Mouse (Mus musculus) myocyte (in vitro differentiated cells): Measurements from ENCODE around the gene Gmds. TPM values are rescaled to one million over a fixed set of nuclear protein-coding genes. Genes with fewer than 3 reads are reported as not detected.

Source experiments
- H3K27me3 ChIP-seq: one replicate; pipeline ENCODE4 v1.6.1; 2011; ENCODE audit not compliant: control insufficient read depth, insufficient read depth, insufficient read length
- H3K36me3 ChIP-seq: one replicate; pipeline ENCODE4 v1.6.1; 2011; ENCODE audit not compliant: control insufficient read depth, insufficient read depth
- H3K4me2 ChIP-seq: one replicate; pipeline ENCODE4 v1.6.1; 2011; ENCODE audit warnings: low read depth, control low read depth
- H3K4me3 ChIP-seq: one replicate; pipeline ENCODE4 v1.5.1; 2011; ENCODE audit warnings: mild to moderate bottlenecking, control low read depth, moderate library complexity
- H3K79me2 ChIP-seq: one replicate; pipeline ENCODE4 v1.6.1; 2011; ENCODE audit not compliant: control insufficient read depth, insufficient read depth
- H3ac ChIP-seq: one replicate; pipeline ENCODE4 v1.6.1; 2011; ENCODE audit not compliant: control insufficient read depth, insufficient read length
- CEBPB ChIP-seq: IDR thresholded peaks from 2 replicates; pipeline ENCODE4 v1.6.1; 2011; ENCODE audit warnings: mild to moderate bottlenecking, moderate library complexity; ENCODE audit not compliant: poor library complexity, insufficient read depth, severe bottlenecking
- E2F4 ChIP-seq: IDR thresholded peaks from one replicate; pipeline ENCODE4 v1.6.1; 2011; ENCODE audit warnings: mild to moderate bottlenecking, control low read depth, moderate library complexity; ENCODE audit not compliant: insufficient read depth
- MAX ChIP-seq: IDR thresholded peaks from one replicate; pipeline ENCODE4 v1.6.1; 2011; ENCODE audit warnings: low read depth, mild to moderate bottlenecking, control low read depth
- MYOD1 ChIP-seq, 3 experiments: IDR thresholded peaks; one replicate each; pipeline ENCODE4 v1.6.1; 2011; ENCODE audit warnings: control low read depth in 2 of 3, low read depth in 2 of 3, mild to moderate bottlenecking in 2 of 3, moderate library complexity in 1 of 3; ENCODE audit not compliant: insufficient read length in 2 of 3, control insufficient read depth in 1 of 3
- MYOG ChIP-seq, 3 experiments: IDR thresholded peaks; one replicate each; pipeline ENCODE4 v1.6.1; 2011; ENCODE audit warnings: control low read depth in 2 of 3, low read depth in 2 of 3, mild to moderate bottlenecking in 2 of 3; ENCODE audit not compliant: insufficient read length in 2 of 3, control insufficient read depth in 1 of 3, insufficient read depth in 1 of 3
- POLR2A ChIP-seq: IDR thresholded peaks from one replicate; pipeline ENCODE4 v1.6.1; 2011; ENCODE audit warnings: low read depth, mild to moderate bottlenecking, control low read depth, moderate library complexity; ENCODE audit not compliant: insufficient read length
- POLR2AphosphoS2 ChIP-seq: IDR thresholded peaks from one replicate; pipeline ENCODE4 v1.6.1; 2011; ENCODE audit warnings: low read depth, control low read depth; ENCODE audit not compliant: insufficient read length
- REST ChIP-seq: IDR thresholded peaks from one replicate; pipeline ENCODE4 v1.6.1; 2011; ENCODE audit warnings: mild to moderate bottlenecking, control low read depth, moderate library complexity; ENCODE audit not compliant: insufficient read depth, insufficient read length
- SRF ChIP-seq: IDR thresholded peaks from one replicate; pipeline ENCODE4 v1.6.1; 2011; ENCODE audit warnings: low read depth; ENCODE audit not compliant: control insufficient read depth, insufficient read length
- TCF12 ChIP-seq: IDR thresholded peaks from one replicate; pipeline ENCODE4 v1.6.1; 2011; ENCODE audit warnings: mild to moderate bottlenecking, control low read depth; ENCODE audit not compliant: poor library complexity, insufficient read depth, severe bottlenecking
- TCF3 ChIP-seq: IDR thresholded peaks from one replicate; pipeline ENCODE4 v1.6.1; 2011; ENCODE audit warnings: low read depth, control low read depth; ENCODE audit not compliant: insufficient read length
- USF1 ChIP-seq: IDR thresholded peaks from one replicate; pipeline ENCODE4 v1.6.1; 2011; ENCODE audit warnings: low read depth, mild to moderate bottlenecking, control low read depth, moderate library complexity
- polyA plus RNA-seq: library from polyadenylated mRNA; unstranded; fragments of >200 nt; fragmentation: generic; extraction: Trizol; gene quantifications from one replicate; pipeline ENCODE4 v1.2.1, GENCODE M21; 2012; ENCODE audit warnings: missing spikeins

Gene Gmds
- polyA plus RNA-seq, 1 experiment: 13.1 TPM

- no peak overlapping the region for H3ac ChIP-seq
- no peak for TF ChIP-seq POLR2AphosphoS2
- TF ChIP-seq TCF12: no peak
- no peak for TF ChIP-seq POLR2A
- TF ChIP-seq CEBPB: no peak
- no peak for TF ChIP-seq REST
- TF ChIP-seq MYOG (IDR thresholded peaks at IDR 0.05; ENCODE audit: control insufficient read depth in 1 of 3, insufficient read depth in 1 of 3, insufficient read length in 2 of 3, low read depth in 2 of 3): no peak
- no peak for TF ChIP-seq MYOD1 (IDR thresholded peaks at IDR 0.05; ENCODE audit: control insufficient read depth in 1 of 3, insufficient read length in 2 of 3, low read depth in 2 of 3)
- no peak for TF ChIP-seq USF1
- TF ChIP-seq MAX: no peak
- no peak for TF ChIP-seq E2F4
- TF ChIP-seq TCF3: no peak
- no peak for TF ChIP-seq SRF
- no peaks in the 10 kb centered on the region for H3K36me3 ChIP-seq
- no peak overlapping the region for H3K4me3 ChIP-seq
- no peaks in the 10 kb centered on the region for H3K79me2 ChIP-seq
- H3K27me3 ChIP-seq: no peaks in the 10 kb centered on the region
- no peak overlapping the region for H3K4me2 ChIP-seq
These were observed 444.0 kb downstream of the Gmds start for GRCm38 (mm10) chr13:31894511-31894910.

GRCm38 (mm10) chr13:31892913-31893514 is 445.5 kb downstream of the Gmds start:
- TF ChIP-seq TCF3: no peak
- TF ChIP-seq TCF12: no peak
- TF ChIP-seq CEBPB: no peak
- TF ChIP-seq USF1: no peak
- no peak for TF ChIP-seq E2F4
- H3K4me3 ChIP-seq: no peak overlapping the region

GRCm38 (mm10) chr13:31888500-31888899 is 450.0 kb downstream of the Gmds start:
- no peaks in the 10 kb centered on the region for H3K79me2 ChIP-seq

More at GRCm38 (mm10) chr13:31892913-31893514, 445.5 kb downstream of the Gmds start:
- H3ac ChIP-seq: no peak overlapping the region
- H3K27me3 ChIP-seq: no peaks in the 10 kb centered on the region
- H3K36me3 ChIP-seq: no peaks in the 10 kb centered on the region
- H3K79me2 ChIP-seq: no peaks in the 10 kb centered on the region
- H3K4me2 ChIP-seq: no peak overlapping the region

GRCm38 (mm10) chr13:31885769-31886168 is 452.8 kb downstream of the Gmds start:
- Histone ChIP-seq H3K79me2 (no peaks in the 10 kb centered on the region), H3K4me3 (no peak overlapping the region), H3K4me2 (no peak overlapping the region), H3K27me3 (no peaks in the 10 kb centered on the region), H3K36me3 (no peaks in the 10 kb centered on the region), H3ac (no peak overlapping the region)
- TF ChIP-seq USF1 (no peak), TCF12 (no peak), REST (no peak), CEBPB (no peak), MAX (no peak), MYOD1 (IDR thresholded peaks at IDR 0.05; ENCODE audit: control insufficient read depth in 1 of 3, insufficient read length in 2 of 3, low read depth in 2 of 3) (no peak), SRF (no peak), E2F4 (no peak), POLR2A (no peak), POLR2AphosphoS2 (no peak), MYOG (IDR thresholded peaks at IDR 0.05; ENCODE audit: control insufficient read depth in 1 of 3, insufficient read depth in 1 of 3, insufficient read length in 2 of 3, low read depth in 2 of 3) (no peak), TCF3 (no peak)

More at GRCm38 (mm10) chr13:31888500-31888899, 450.0 kb downstream of the Gmds start:
- no peaks in the 10 kb centered on the region for H3K27me3 ChIP-seq
- H3K36me3 ChIP-seq: no peaks in the 10 kb centered on the region
- H3K4me2 ChIP-seq: no peak overlapping the region
- no peak overlapping the region for H3ac ChIP-seq
- no peak overlapping the region for H3K4me3 ChIP-seq
- TF ChIP-seq POLR2AphosphoS2 (no peak), POLR2A (no peak), SRF (no peak), REST (no peak), CEBPB (no peak), MYOG (IDR thresholded peaks at IDR 0.05; ENCODE audit: control insufficient read depth in 1 of 3, insufficient read depth in 1 of 3, insufficient read length in 2 of 3, low read depth in 2 of 3) (no peak)

- Histone ChIP-seq H3K79me2 (no peaks in the 10 kb centered on the region), H3ac (no peak overlapping the region), H3K36me3 (no peaks in the 10 kb centered on the region), H3K4me2 (no peak overlapping the region), H3K27me3 (no peaks in the 10 kb centered on the region), H3K4me3 (no peak overlapping the region)
- TF ChIP-seq REST: no peak
- no peak for TF ChIP-seq TCF12
- no peak for TF ChIP-seq MYOG (IDR thresholded peaks at IDR 0.05; ENCODE audit: control insufficient read depth in 1 of 3, insufficient read depth in 1 of 3, insufficient read length in 2 of 3, low read depth in 2 of 3)
- TF ChIP-seq POLR2A: no peak
- no peak for TF ChIP-seq CEBPB
- no peak for TF ChIP-seq POLR2AphosphoS2
- no peak for TF ChIP-seq SRF
- TF ChIP-seq E2F4: no peak
- TF ChIP-seq TCF3: no peak
- TF ChIP-seq MAX: no peak
- TF ChIP-seq USF1: no peak
- no peak for TF ChIP-seq MYOD1 (IDR thresholded peaks at IDR 0.05; ENCODE audit: control insufficient read depth in 1 of 3, insufficient read length in 2 of 3, low read depth in 2 of 3)
These were observed 459.6 kb downstream of the Gmds start for GRCm38 (mm10) chr13:31878805-31879477.
